ENCODE assay signal across 16 mouse cellular contexts in the genomic region with DNA sequence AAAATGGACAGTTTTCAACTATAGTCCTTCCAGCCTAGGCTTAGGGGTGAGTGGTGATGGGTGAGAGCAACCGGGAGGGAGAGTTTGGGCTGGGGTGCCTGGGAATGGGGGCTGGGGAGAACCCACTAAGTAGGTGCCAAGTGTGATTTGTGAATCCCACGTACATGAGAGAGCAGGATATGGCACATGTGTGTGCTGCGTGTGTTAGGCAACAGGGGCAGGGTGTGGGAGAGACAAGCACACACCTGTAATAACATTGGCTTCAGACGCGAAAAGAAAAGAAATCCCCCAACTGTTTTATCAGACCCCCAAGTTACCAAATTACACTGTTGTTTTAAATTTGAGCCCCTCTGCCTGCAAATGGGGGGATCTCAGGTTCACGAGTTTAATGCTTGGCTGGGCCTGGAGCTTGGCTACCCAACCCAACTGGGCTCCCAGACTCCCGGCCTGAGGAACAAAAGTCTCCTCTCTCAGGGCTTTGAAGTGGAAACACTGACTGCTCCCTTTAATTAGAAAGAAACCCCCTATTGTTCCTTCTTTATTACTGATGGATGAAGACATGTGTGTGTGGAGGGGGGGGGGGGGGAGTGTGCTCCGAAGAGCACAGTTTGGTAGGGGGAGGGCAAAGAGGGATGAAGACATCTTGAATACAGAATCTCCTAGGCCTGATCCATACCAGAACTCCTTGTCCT. TPM values are rescaled to one million over a fixed set of nuclear protein-coding genes. Genes with fewer than 3 reads are reported as not detected.
A peak's percentile ranks its signal among the peaks of the same experiment; 100 is the strongest.
DNase-seq lines count a peak whose midpoint lies in the region; ATAC-seq lines count a peak whose summit lies in the region.
"Had no signal": no experiment of that assay in that cellular context is flagged by ENCODE, and none has a peak within 500 bp of the region (broad histone marks: within the 10 kb centered on the region; RNA-seq: fewer than 3 reads in every experiment).

No protein-coding gene starts in this region.

- no peak for DNase-seq in midbrain, embryonic 14.5 days
- DNase-seq in hindbrain, embryonic 14.5 days (ENCODE audit: low spot score): no peak
- peak; percentile 89 for DNase-seq in retina, postnatal 1 day
- no peak for DNase-seq in spleen, postnatal 14 days (ENCODE audit: low spot score in 2 of 2)
- DNase-seq in layer of hippocampus, adult 9-10 months (ENCODE audit: low spot score): no peak
- DNase-seq: cerebellum, postnatal 14 days; heart, adult 18-20 months; heart, postnatal 14 days; kidney, adult 8-10 months; liver, postnatal 0 days; right cerebral cortex, postnatal 25 days; thymus, postnatal 25 days had no signal

- 20% methylated on average over 8 of the region's 8 CpGs for WGBS in midbrain, embryonic 12.5 days
- WGBS in midbrain, embryonic 14.5 days: 20% methylated on average over 8 of the region's 8 CpGs
- 13% methylated on average over 8 of the region's 8 CpGs for WGBS in forebrain, embryonic 13.5 days
- 20% methylated on average over 8 of the region's 8 CpGs for WGBS in hindbrain, embryonic 14.5 days

- peak; percentile 34; the same call in 1 of the 2 replicates for ATAC-seq in midbrain, embryonic 12.5 days (ENCODE audit: low FRiP score, low read depth)
- no peak for ATAC-seq in midbrain, embryonic 14.5 days (ENCODE audit: low FRiP score, low TSS enrichment)
- peak; percentile 44; the same call in 1 of the 2 replicates for ATAC-seq in forebrain, embryonic 13.5 days
- peak; percentile 15; the same call in 1 of the 2 replicates for ATAC-seq in hindbrain, embryonic 14.5 days (ENCODE audit: low FRiP score)
- ATAC-seq: liver, postnatal 0 days had no signal

- no peaks in the 10 kb centered on the region for H3K9me3 ChIP-seq in midbrain, embryonic 12.5 days
- no peaks in the 10 kb centered on the region for H3K9me3 ChIP-seq in midbrain, embryonic 14.5 days (ENCODE audit: control insufficient read depth, low read length)
- H3K9me3 ChIP-seq in forebrain, embryonic 13.5 days (replicated peaks): no peaks in the 10 kb centered on the region
- H3K9me3 ChIP-seq in hindbrain, embryonic 14.5 days (ENCODE audit: control insufficient read depth, low read length): no peaks in the 10 kb centered on the region
- H3K9me3 ChIP-seq: embryonic facial prominence, embryonic 15.5 days; limb, embryonic 12.5 days had no signal

- H3K4me1 ChIP-seq in midbrain, embryonic 12.5 days: peaks cover 29% of the 10 kb centered on the region
- peaks cover 9% of the 10 kb centered on the region; the same call in 1 of the 2 replicates for H3K4me1 ChIP-seq in midbrain, embryonic 14.5 days (ENCODE audit: control insufficient read depth, insufficient read depth, low read length)
- peaks cover 28% of the 10 kb centered on the region for H3K4me1 ChIP-seq in forebrain, embryonic 13.5 days
- peaks cover 19% of the 10 kb centered on the region for H3K4me1 ChIP-seq in hindbrain, embryonic 14.5 days (replicated peaks; ENCODE audit: control insufficient read depth, insufficient read depth, low read length)

- H3K36me3 ChIP-seq in midbrain, embryonic 12.5 days: no peaks in the 10 kb centered on the region
- H3K36me3 ChIP-seq in midbrain, embryonic 14.5 days (ENCODE audit: control insufficient read depth, insufficient read depth, low read length): no peaks in the 10 kb centered on the region
- H3K36me3 ChIP-seq in forebrain, embryonic 13.5 days (ENCODE audit: poor library complexity, severe bottlenecking): no peaks in the 10 kb centered on the region
- H3K36me3 ChIP-seq in hindbrain, embryonic 14.5 days (replicated peaks; ENCODE audit: control insufficient read depth, insufficient read depth): no peaks in the 10 kb centered on the region
- H3K36me3 ChIP-seq: embryonic facial prominence, embryonic 15.5 days; limb, embryonic 12.5 days had no signal

- peaks cover 92% of the 10 kb centered on the region for H3K27me3 ChIP-seq in midbrain, embryonic 12.5 days
- peaks cover 33% of the 10 kb centered on the region for H3K27me3 ChIP-seq in midbrain, embryonic 14.5 days (ENCODE audit: control insufficient read depth, insufficient read depth, low read length)
- H3K27me3 ChIP-seq in forebrain, embryonic 13.5 days: peaks cover 7% of the 10 kb centered on the region; the same call in 1 of the 2 replicates
- no peaks in the 10 kb centered on the region for H3K27me3 ChIP-seq in hindbrain, embryonic 14.5 days (ENCODE audit: control insufficient read depth, insufficient read depth, low read length)

- H3K4me2 ChIP-seq in midbrain, embryonic 12.5 days (replicated peaks): no peak overlapping the region
- no peak overlapping the region for H3K4me2 ChIP-seq in midbrain, embryonic 14.5 days (ENCODE audit: low read length)
- H3K4me2 ChIP-seq in forebrain, embryonic 13.5 days: no peak overlapping the region
- H3K4me2 ChIP-seq in hindbrain, embryonic 14.5 days (replicated peaks): no peak overlapping the region
- H3K4me2 ChIP-seq: embryonic facial prominence, embryonic 15.5 days; limb, embryonic 12.5 days had no signal

- H3K9ac ChIP-seq in midbrain, embryonic 12.5 days (replicated peaks): no peak overlapping the region
- H3K9ac ChIP-seq in midbrain, embryonic 14.5 days (replicated peaks; ENCODE audit: low read length): no peak overlapping the region
- peak overlapping the region; percentile 16; the same call in 1 of the 2 replicates for H3K9ac ChIP-seq in forebrain, embryonic 13.5 days
- no peak overlapping the region for H3K9ac ChIP-seq in hindbrain, embryonic 14.5 days
- H3K9ac ChIP-seq: embryonic facial prominence, embryonic 15.5 days; limb, embryonic 12.5 days; liver, postnatal 0 days had no signal

- H3K4me3 ChIP-seq in midbrain, embryonic 12.5 days: no peak overlapping the region
- no peak overlapping the region for H3K4me3 ChIP-seq in midbrain, embryonic 14.5 days (replicated peaks; ENCODE audit: low read depth, low read length)
- H3K4me3 ChIP-seq in forebrain, embryonic 13.5 days: no peak overlapping the region
- H3K4me3 ChIP-seq in hindbrain, embryonic 14.5 days (replicated peaks; ENCODE audit: low read length): no peak overlapping the region
- H3K4me3 ChIP-seq: embryonic facial prominence, embryonic 15.5 days; limb, embryonic 12.5 days had no signal

- no peak overlapping the region for H3K27ac ChIP-seq in midbrain, embryonic 12.5 days (replicated peaks)
- no peak overlapping the region; the same call in 1 of the 2 replicates for H3K27ac ChIP-seq in midbrain, embryonic 14.5 days (replicated peaks; ENCODE audit: low read depth, low read length)
- H3K27ac ChIP-seq in forebrain, embryonic 13.5 days: no peak overlapping the region
- no peak overlapping the region for H3K27ac ChIP-seq in hindbrain, embryonic 14.5 days
- H3K27ac ChIP-seq: embryonic facial prominence, embryonic 15.5 days; limb, embryonic 12.5 days had no signal

RNA-seq across cellular contexts. Expression of a gene that starts 11.3 kb away (rescaled TPM):
- polyA plus RNA-seq in midbrain, embryonic 12.5 days (2016; fragmentation: Nextera tagmentation; extraction: Ambion mirVana): 4.1 and 6.6 TPM in 2 replicates
- 5.1 and 7.2 TPM in 2 replicates for polyA plus RNA-seq in midbrain, embryonic 14.5 days (2014; fragmentation: Nextera tagmentation; extraction: Ambion mirVana)
- 6.3 and 7.0 TPM in 2 replicates for polyA plus RNA-seq in forebrain, embryonic 13.5 days (2015; fragmentation: Nextera tagmentation; extraction: Ambion mirVana)
- polyA plus RNA-seq in hindbrain, embryonic 14.5 days (2014; fragmentation: Nextera tagmentation; extraction: Ambion mirVana): 5.5 and 7.5 TPM in 2 replicates
